In genomic region chr1:71103174-71103864, GRCm38 (mm10) we compare ENCODE assay signal across 8 mouse cellular contexts. TPM values are rescaled to one million over a fixed set of nuclear protein-coding genes. Genes with fewer than 3 reads are reported as not detected.
DNase-seq lines count a peak whose midpoint lies in the region; ATAC-seq and TF ChIP-seq lines count a peak whose summit lies in the region.

No protein-coding gene starts in this region.

- peak overlapping the region; percentile 78 for H3K27ac ChIP-seq in embryonic facial prominence, embryonic 15.5 days (replicated peaks)
- no peak overlapping the region for H3K27ac ChIP-seq in intestine, embryonic 14.5 days (ENCODE audit: low read depth)
- H3K27ac ChIP-seq in lung, embryonic 16.5 days (ENCODE audit: low read length) = peak overlapping the region; percentile 86

- no peaks in the 10 kb centered on the region for H3K9me3 ChIP-seq in embryonic facial prominence, embryonic 15.5 days (replicated peaks)
- no peaks in the 10 kb centered on the region for H3K9me3 ChIP-seq in intestine, embryonic 14.5 days (ENCODE audit: control insufficient read depth, low read length)
- no peaks in the 10 kb centered on the region for H3K9me3 ChIP-seq in lung, embryonic 16.5 days (ENCODE audit: control insufficient read depth, low read length)

- peak overlapping the region; percentile 85 for H3K4me3 ChIP-seq in lung, adult 2 months (replicated peaks; ENCODE audit: extremely low read depth, low read depth, low read length)
- H3K4me3 ChIP-seq in embryonic facial prominence, embryonic 15.5 days (replicated peaks) = peak overlapping the region; percentile 78
- peak overlapping the region; percentile 64 for H3K4me3 ChIP-seq in intestine, embryonic 14.5 days (ENCODE audit: low read depth, low read length)
- H3K4me3 ChIP-seq in lung, embryonic 16.5 days (ENCODE audit: low read length) = peak overlapping the region; percentile 94

- no peak for ATAC-seq in embryonic facial prominence, embryonic 15.5 days (ENCODE audit: insufficient number of reproducible peaks, low FRiP score, low TSS enrichment, low read depth)
- ATAC-seq in intestine, embryonic 14.5 days (replicated peaks; ENCODE audit: low FRiP score, low TSS enrichment, low read depth) = no peak
- no peak for ATAC-seq in lung, embryonic 16.5 days (ENCODE audit: low read depth)

- H3K4me2 ChIP-seq in embryonic facial prominence, embryonic 15.5 days (replicated peaks) = peak overlapping the region; percentile 70
- peak overlapping the region; percentile 64 for H3K4me2 ChIP-seq in intestine, embryonic 14.5 days (ENCODE audit: low read length)
- peak overlapping the region; percentile 65 for H3K4me2 ChIP-seq in lung, embryonic 16.5 days (ENCODE audit: low read depth, low read length)

- TF ChIP-seq POLR2A in lung, adult 2 months (IDR thresholded peaks at IDR 0.05; ENCODE audit: borderline replicate concordance, extremely low read depth, low read depth, low read length) = no peak

- DNase-seq in lung, adult 2 months = peak; percentile 6
- no peak for DNase-seq in lung, adult 18-20 months
- DNase-seq in intestine, embryonic 14.5 days (ENCODE audit: low spot score) = peak; percentile 52
- DNase-seq in spleen, postnatal 4 days (ENCODE audit: low spot score in 2 of 2) = peak; percentile 33 to 66
- no peak for DNase-seq in right cerebral cortex, postnatal 4 days
- no peak for DNase-seq in cerebellum, postnatal 36 days

- no peak overlapping the region; the same call in 1 of the 2 replicates for H3K9ac ChIP-seq in embryonic facial prominence, embryonic 15.5 days
- H3K9ac ChIP-seq in intestine, embryonic 14.5 days (ENCODE audit: low read length) = peak overlapping the region; percentile 38
- peak overlapping the region; percentile 76 for H3K9ac ChIP-seq in lung, embryonic 16.5 days (ENCODE audit: low read length)

- TF ChIP-seq CTCF in lung, adult 2 months (IDR thresholded peaks at IDR 0.05; ENCODE audit: insufficient read depth, low read length) = no peak

- H3K36me3 ChIP-seq in embryonic facial prominence, embryonic 15.5 days = no peaks in the 10 kb centered on the region
- no peaks in the 10 kb centered on the region for H3K36me3 ChIP-seq in intestine, embryonic 14.5 days (ENCODE audit: control insufficient read depth, insufficient read depth, low read length)
- no peaks in the 10 kb centered on the region for H3K36me3 ChIP-seq in lung, embryonic 16.5 days (ENCODE audit: control insufficient read depth, insufficient read depth, low read length)

- H3K4me1 ChIP-seq in lung, adult 2 months (ENCODE audit: control insufficient read depth, insufficient read depth, low read length) = no peaks in the 10 kb centered on the region; the same call in 1 of the 2 replicates
- H3K4me1 ChIP-seq in embryonic facial prominence, embryonic 15.5 days = no peaks in the 10 kb centered on the region
- H3K4me1 ChIP-seq in intestine, embryonic 14.5 days (replicated peaks; ENCODE audit: control insufficient read depth, insufficient read depth, low read length) = peaks cover 7% of the 10 kb centered on the region; the same call in 1 of the 2 replicates
- H3K4me1 ChIP-seq in lung, embryonic 16.5 days (replicated peaks; ENCODE audit: control insufficient read depth, insufficient read depth, low read length) = peaks cover 13% of the 10 kb centered on the region; the same call in 1 of the 2 replicates

- 15% methylated on average over 18 of the region's 18 CpGs for WGBS in lung, adult 2 months
- 23% methylated on average over 18 of the region's 18 CpGs for WGBS in embryonic facial prominence, embryonic 15.5 days
- WGBS in intestine, embryonic 14.5 days = 21% methylated on average over 18 of the region's 18 CpGs
- WGBS in lung, embryonic 16.5 days = 16% methylated on average over 18 of the region's 18 CpGs

- no peaks in the 10 kb centered on the region for H3K27me3 ChIP-seq in embryonic facial prominence, embryonic 15.5 days
- no peaks in the 10 kb centered on the region for H3K27me3 ChIP-seq in intestine, embryonic 14.5 days (replicated peaks; ENCODE audit: control insufficient read depth, insufficient read depth, low read length)
- H3K27me3 ChIP-seq in lung, embryonic 16.5 days (ENCODE audit: control insufficient read depth, insufficient read depth, low read depth, low read length) = no peaks in the 10 kb centered on the region

RNA-seq across cellular contexts. Expression of gene Bard1, which starts 0.4 kb away (rescaled TPM):
- 0.46 and 0.78 TPM in 2 replicates for polyA plus RNA-seq in lung, adult 2 months (2012; rRNA removed)
- polyA plus RNA-seq in embryonic facial prominence, embryonic 15.5 days (2015; fragmentation: Nextera tagmentation; extraction: Ambion mirVana) = 1.6 and 1.8 TPM in 2 replicates
- 2.5 and 2.8 TPM in 2 replicates for polyA plus RNA-seq in intestine, embryonic 14.5 days (2014; fragmentation: Nextera tagmentation; extraction: Ambion mirVana)
- 2.1 TPM in 2 replicates for polyA plus RNA-seq in lung, embryonic 16.5 days (2015; fragmentation: Nextera tagmentation; extraction: Ambion mirVana)

Comparison
In these comparisons a context has a peak if more than half of its experiments do, and no peak if none do; other contexts are left out.
1. DNase-seq: peak in lung, adult 2 months (single experiment), intestine, embryonic 14.5 days (single experiment) and spleen, postnatal 4 days (2 of 2); none in lung, adult 18-20 months (0 of 2), right cerebral cortex, postnatal 4 days (single experiment) and cerebellum, postnatal 36 days (0 of 2).
2. Peak in every context shown above with its lines, with median percentiles within 50 percentile points of each other: H3K4me3 ChIP-seq and H3K4me2 ChIP-seq.